Mouse (Mus musculus): Measurements from ENCODE around the gene Fbxw2. TPM values are rescaled to one million over a fixed set of nuclear protein-coding genes. Genes with fewer than 3 reads are reported as not detected.
"Not testable (repeated sequence)": the region's sequence is repeated elsewhere in the genome, so short reads cannot be mapped to it uniquely, and the experiment has no call there.

Gene Fbxw2
- polyA plus RNA-seq, 1 experiment, result 29.2 TPM

DNA sequence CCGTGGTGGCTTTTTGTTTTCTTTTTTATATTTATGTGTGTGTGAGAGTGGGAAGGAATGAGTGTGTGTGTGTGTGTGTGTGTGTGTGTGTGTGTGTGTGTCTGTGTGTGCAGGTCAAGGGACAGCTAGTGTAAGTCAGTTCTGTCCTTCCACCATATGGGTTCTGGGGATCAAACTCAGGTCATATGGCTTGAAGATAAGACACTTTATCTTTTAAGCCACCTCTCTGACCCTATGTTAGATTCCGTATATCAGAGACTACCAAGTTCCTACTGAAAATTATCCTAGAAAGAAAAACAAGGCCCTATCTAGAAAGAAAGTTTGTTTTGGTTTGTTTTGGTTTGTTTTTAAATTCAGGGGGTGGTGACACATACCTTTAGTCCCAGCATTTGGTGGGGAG lies 63.9 kb downstream of the Fbxw2 start:
- no peak for DNase-seq (ENCODE audit: low read depth in 1 of 2, low spot score in 2 of 2)
- Histone ChIP-seq H3K27ac (ENCODE audit: insufficient read depth, low read length) (no peak overlapping the region), H3K27me3 (ENCODE audit: control insufficient read depth, insufficient read depth, low read length) (no peaks in the 10 kb centered on the region), H3K36me3 (ENCODE audit: control insufficient read depth, insufficient read depth, low read length) (no peaks in the 10 kb centered on the region), H3K4me1 (ENCODE audit: control insufficient read depth, insufficient read depth, insufficient read length) (no peaks in the 10 kb centered on the region), H3K4me3 (ENCODE audit: extremely low read depth, insufficient read depth, insufficient read length) (no peak overlapping the region)
- TF ChIP-seq CTCF (IDR thresholded peaks at IDR 0.05; ENCODE audit: extremely low read depth, insufficient read depth, insufficient read length, insufficient replicate concordance) (no peak), POLR2A (IDR thresholded peaks at IDR 0.05; ENCODE audit: low read depth, low read length) (no peak)
- WGBS, result 80% methylated on average over 2 of the region's 2 CpGs

DNA sequence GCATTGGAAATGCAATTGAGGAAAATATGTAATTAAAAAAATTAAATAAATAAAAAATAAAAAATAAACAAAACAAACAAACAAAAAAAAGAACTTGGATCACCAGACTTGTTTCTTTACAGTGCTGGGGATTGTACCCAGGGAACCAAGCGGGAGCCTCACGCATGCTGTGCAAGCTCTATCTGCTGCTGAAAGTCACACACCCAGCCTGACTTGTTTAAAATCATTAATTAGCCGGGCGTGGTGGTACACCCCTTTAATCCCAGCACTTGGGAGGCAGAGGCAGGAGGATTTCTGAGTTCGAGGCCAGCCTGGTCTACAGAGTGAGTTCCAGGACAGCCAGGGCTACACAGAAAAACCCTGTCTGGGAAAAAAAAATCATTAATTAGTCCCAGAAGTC lies 64.8 kb downstream of the Fbxw2 start:
- H3K27ac ChIP-seq (ENCODE audit: insufficient read depth, low read length); H3K4me1 ChIP-seq (ENCODE audit: control insufficient read depth, insufficient read depth, insufficient read length): not testable (repeated sequence)

GRCm38 (mm10) chr2:34757341-34757740 lies 68.8 kb downstream of the Fbxw2 start:
- DNase-seq (ENCODE audit: low read depth in 1 of 2, low spot score in 2 of 2), result no peak
- 85% methylated on average over 1 of the region's 1 CpGs for WGBS
- Histone ChIP-seq H3K27ac (ENCODE audit: insufficient read depth, low read length) (no peak overlapping the region), H3K27me3 (ENCODE audit: control insufficient read depth, insufficient read depth, low read length) (no peaks in the 10 kb centered on the region), H3K4me3 (ENCODE audit: extremely low read depth, insufficient read depth, insufficient read length) (no peak overlapping the region), H3K36me3 (ENCODE audit: control insufficient read depth, insufficient read depth, low read length) (no peaks in the 10 kb centered on the region), H3K4me1 (ENCODE audit: control insufficient read depth, insufficient read depth, insufficient read length) (no peaks in the 10 kb centered on the region; the same call in 1 of the 2 replicates)
- no peak for TF ChIP-seq POLR2A (IDR thresholded peaks at IDR 0.05; ENCODE audit: low read depth, low read length)
- no peak for TF ChIP-seq CTCF (IDR thresholded peaks at IDR 0.05; ENCODE audit: extremely low read depth, insufficient read depth, insufficient read length, insufficient replicate concordance)

More for the DNA sequence above, 64.8 kb downstream of the Fbxw2 start:
- not testable (repeated sequence) for H3K4me3 ChIP-seq (ENCODE audit: extremely low read depth, insufficient read depth, insufficient read length); H3K36me3 ChIP-seq (ENCODE audit: control insufficient read depth, insufficient read depth, low read length); H3K27me3 ChIP-seq (ENCODE audit: control insufficient read depth, insufficient read depth, low read length); DNase-seq (ENCODE audit: low read depth in 1 of 2, low spot score in 2 of 2)
- 89% methylated on average over 5 of the region's 5 CpGs for WGBS

DNA sequence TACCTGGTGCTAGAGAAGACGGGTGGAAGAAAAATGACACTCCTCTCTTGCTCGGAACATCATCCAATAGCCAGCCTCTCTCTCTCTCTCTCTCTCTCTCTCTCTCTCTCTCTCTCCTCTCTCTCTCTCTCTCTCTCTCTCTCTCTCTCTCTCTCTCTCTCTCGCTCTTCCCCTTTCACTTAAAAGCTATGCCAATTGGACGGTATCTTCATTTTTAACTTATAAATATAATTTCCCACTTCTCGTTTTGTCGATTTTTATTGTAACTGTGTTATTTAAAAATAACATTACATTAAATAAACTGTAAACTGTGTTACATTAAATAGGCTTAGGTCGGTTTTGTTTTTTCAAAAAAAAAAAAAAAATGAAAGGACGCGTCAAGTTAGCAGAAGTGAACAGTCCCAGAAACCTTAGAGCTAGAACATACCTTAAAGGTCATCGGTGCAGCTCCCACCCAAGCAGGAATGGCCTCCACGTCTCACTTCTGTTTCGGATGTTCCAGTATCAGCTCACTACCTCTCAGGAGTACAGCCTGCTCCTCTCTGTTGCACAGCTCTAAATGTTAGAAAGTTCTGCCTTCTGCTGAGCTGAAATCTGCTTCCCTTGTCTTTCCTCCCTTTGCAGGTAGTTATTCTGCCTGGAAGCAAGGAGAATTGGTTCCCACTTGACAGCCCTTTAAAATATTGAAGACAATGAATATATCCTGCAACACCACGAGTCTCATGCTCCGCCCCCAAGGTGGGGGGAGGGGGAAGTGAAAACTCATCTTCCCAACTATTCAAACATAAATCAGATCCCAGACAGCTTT lies 71.4 kb downstream of the Fbxw2 start, which contains the start of gene Gapvd1:
TSS of gene Gapvd1 (minus strand) at position 682 of the 808 bp plus-strand sequence.
- Histone ChIP-seq H3K4me1 (ENCODE audit: control insufficient read depth, insufficient read depth, insufficient read length) (peaks cover 2% of the 10 kb centered on the region), H3K27ac (ENCODE audit: insufficient read depth, low read length) (peak within 1 kb of the TSS; percentile 95), H3K36me3 (ENCODE audit: control insufficient read depth, insufficient read depth, low read length) (no peaks in the 10 kb centered on the region), H3K4me3 (ENCODE audit: extremely low read depth, insufficient read depth, insufficient read length) (peak within 1 kb of the TSS; percentile 100), H3K27me3 (ENCODE audit: control insufficient read depth, insufficient read depth, low read length) (no peaks in the 10 kb centered on the region)
- 1% methylated on average over 14 of the region's 14 CpGs for WGBS
- TF ChIP-seq CTCF (IDR thresholded peaks at IDR 0.05; ENCODE audit: extremely low read depth, insufficient read depth, insufficient read length, insufficient replicate concordance) (no peak), POLR2A (IDR thresholded peaks at IDR 0.05; ENCODE audit: low read depth, low read length) (no peak)
- DNase-seq (ENCODE audit: low read depth in 1 of 2, low spot score in 2 of 2), result peak in 1 of 2 experiments; percentile 11

Other genes starting within 250 kb of the Fbxw2 start
- gene Gapvd1, start 71.1 kb downstream of the Fbxw2 start, polyA plus RNA-seq (2012; rRNA removed), result 13.1 and 15.3 TPM in 2 replicates
- gene Hspa5, start 54.3 kb downstream of the Fbxw2 start, polyA plus RNA-seq (2012; rRNA removed), result 432 and 723 TPM in 2 replicates
- gene Rabepk, start 26.4 kb downstream of the Fbxw2 start, polyA plus RNA-seq (2012; rRNA removed), result 16.7 and 22.7 TPM in 2 replicates
- gene Gm34653, start 6.7 kb upstream of the Fbxw2 start, polyA plus RNA-seq (2012; rRNA removed), result not detected in 2 replicates
- gene Cutal, start 48.1 kb upstream of the Fbxw2 start, polyA plus RNA-seq (2012; rRNA removed), result 0.59 TPM in 1 of 2 replicates, not detected in the other
- 5.8 and 6.9 TPM in 2 replicates for gene Psmd5, start 48.7 kb upstream of the Fbxw2 start, polyA plus RNA-seq (2012; rRNA removed)
- 3.7 and 4.7 TPM in 2 replicates for gene Phf19, start 87.7 kb upstream of the Fbxw2 start, polyA plus RNA-seq (2012; rRNA removed)
- 64.4 and 72.8 TPM in 2 replicates for gene Traf1, start 135.5 kb upstream of the Fbxw2 start, polyA plus RNA-seq (2012; rRNA removed)
- not detected in 2 replicates for gene Hc, start 235.1 kb upstream of the Fbxw2 start, polyA plus RNA-seq (2012; rRNA removed)

Data from spleen, adult 2 months (tissue).